Mouse (Mus musculus) cerebellum, postnatal 10 days (tissue): ENCODE measurements around the gene Hyal2.

Experiments
- DNase-seq, 2 experiments: peaks; one replicate each; pipeline ENCODE4 v3.0.0; 2021; ENCODE audit warnings: mixed read lengths in 2 of 2

Hyal2 gene

DNA sequence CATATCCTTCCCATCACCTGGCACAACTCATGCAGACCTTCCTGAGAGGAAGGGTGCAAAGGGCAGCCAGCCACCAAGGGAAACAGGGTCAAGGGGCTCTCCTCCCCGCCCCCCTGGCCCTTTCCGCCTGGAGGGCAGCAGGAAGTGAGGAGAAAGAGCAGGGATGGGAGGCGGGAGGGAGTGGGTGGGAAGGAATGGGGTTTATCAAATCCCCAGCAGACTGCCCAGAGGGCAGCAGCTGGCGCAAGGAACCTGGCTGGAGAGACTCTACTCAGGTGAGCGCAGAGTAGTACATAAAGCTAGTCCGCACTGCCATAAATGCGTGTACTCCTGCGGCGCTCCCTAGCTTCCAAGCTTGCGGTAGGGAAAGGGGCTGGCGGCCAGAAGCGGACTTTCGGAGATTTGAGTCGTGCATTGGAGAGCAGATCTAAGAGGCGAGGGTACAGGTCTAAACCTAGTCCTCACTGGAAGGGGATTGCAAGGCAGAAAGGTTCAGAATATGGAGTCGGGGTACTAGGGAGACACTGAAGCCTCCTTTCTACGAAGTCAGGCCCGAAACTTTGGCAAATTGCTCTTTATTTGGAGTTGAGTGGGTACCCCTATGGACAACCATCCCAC is at the start of gene Hyal2:
Gene Hyal2 (plus strand): TSS at position 244 of the 618 bp plus-strand sequence.
- DNase-seq = no peak

DNA sequence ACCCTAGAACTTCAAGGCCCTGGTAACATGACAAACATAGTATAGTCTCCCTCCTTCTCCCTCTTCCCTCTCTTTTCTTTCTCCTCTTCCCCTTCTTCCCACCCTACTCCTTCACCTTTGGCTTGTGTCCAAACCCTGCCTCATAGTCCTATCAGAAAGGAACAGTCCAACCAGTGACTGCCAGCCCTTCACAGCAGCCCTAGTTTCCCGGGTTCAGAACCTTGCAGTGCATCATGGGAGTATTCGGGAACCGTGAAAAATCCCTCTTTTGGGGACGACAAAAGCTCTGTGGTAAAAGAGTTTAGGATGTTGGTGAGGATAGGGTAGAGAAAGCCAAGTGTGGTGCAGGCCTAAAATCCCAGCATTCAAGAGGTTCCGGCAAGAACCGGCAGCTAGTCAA is 47.4 kb upstream of the Hyal2 start:
- DNase-seq = no peak

DNA sequence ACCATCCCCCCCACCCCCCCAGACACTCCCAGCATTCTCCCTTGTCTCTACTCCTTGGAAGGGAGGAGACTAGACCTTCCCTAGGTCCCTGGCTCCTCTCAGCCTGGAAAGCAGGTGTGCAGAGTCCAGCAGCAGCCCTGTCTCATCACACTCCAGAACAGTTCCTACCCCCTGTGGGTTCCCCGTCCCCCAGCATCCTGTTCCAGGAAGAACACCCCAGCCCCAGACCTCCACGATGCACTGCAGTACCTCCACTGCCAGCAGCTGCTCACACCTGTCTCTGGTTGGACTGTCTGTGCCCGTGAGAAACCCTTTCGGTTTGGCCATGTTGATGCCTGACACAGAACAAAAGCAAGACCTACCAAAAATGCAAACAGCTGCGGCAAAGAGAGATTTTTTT is 46.6 kb upstream of the Hyal2 start:
- no peak for DNase-seq

DNA sequence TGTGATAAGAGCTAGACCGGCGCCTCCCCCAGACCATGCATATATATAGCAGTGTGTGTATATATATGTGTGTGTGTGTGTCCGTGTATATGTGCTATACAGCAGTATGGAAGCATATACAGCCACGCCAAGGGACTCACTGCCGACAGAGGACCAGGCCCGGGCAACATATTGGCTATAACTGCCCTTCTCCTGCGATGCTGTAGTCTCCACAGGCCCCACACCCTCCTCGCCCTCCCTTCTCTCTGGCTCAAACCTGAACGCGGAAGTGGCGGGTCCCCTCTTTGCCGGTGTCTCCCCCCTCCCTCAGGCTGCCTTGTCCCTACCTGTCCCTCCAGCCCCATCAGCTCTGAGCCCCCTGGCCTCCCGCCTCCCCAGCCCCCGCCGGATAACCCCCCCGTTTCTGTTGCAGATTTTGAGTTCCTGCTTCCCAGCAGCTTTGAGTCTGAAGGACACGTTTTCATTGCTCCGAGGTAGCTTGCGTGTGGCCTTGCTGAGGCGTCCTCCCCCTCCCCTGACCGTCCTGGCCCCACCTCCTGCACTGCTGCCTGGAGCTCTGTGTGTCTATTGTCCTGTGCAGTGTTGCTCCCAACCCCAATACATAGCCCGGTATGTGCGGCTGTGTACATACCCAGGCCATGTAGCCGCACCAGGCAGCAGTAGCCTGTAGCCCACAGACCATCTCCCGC is 45.9 kb upstream of the Hyal2 start:
- no peak for DNase-seq

DNA sequence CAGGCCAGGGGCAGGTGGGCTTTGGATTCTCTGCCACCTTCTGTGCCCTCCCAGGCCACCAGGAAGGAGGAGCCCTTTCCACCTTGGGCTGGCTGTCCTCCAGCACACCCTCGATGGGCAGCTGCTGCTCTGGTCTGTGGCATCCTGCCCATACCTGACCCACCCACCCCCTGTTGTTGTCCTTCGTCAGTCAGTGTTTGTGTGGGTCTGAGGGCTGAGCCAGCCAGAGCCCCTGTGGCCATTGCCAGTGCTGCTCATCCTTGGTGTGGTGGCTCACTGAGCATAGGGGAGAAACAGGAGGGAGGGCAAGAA is 45.4 kb upstream of the Hyal2 start:
- DNase-seq = peak; percentile 40 to 49

DNA sequence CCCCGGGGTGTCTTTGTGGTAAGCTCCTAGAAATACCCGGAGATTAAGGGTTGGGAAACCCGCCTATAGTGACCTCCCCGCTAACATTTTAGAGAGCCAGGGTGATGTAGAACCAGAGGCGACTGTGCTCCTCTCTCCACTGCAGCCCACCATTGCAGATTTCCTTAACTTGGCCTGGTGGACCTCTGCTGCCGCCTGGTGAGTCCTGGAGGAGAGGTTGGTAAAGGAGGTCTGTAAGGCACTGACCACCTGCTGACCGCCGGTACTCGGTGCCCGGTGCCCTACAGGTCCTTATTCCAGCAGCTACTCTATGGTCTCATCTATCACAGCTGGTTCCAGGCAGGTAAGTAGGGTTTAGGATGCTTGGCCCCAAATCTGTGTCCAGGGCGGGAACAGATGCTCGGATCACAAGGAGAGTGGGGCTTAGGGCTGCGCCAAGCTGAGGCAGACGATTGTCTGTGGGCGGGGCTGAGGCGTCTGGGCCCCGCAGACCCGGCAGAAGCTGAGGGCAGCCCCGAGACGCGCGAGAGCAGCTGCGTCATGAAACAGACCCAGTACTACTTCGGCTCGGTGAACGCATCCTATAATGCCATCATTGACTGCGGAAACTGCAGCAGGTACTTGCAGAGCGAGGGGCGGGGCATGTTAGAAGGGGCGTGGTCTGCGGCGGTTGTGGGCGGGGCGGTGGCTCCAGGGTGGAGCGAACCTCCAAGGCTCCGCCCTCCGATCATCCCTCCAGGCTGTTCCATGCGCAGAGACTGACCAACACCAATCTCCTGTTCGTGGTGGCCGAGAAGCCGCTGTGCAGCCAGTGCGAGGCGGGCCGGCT is 41.3 kb upstream of the Hyal2 start:
- DNase-seq = peak; percentile 83 to 84

DNA sequence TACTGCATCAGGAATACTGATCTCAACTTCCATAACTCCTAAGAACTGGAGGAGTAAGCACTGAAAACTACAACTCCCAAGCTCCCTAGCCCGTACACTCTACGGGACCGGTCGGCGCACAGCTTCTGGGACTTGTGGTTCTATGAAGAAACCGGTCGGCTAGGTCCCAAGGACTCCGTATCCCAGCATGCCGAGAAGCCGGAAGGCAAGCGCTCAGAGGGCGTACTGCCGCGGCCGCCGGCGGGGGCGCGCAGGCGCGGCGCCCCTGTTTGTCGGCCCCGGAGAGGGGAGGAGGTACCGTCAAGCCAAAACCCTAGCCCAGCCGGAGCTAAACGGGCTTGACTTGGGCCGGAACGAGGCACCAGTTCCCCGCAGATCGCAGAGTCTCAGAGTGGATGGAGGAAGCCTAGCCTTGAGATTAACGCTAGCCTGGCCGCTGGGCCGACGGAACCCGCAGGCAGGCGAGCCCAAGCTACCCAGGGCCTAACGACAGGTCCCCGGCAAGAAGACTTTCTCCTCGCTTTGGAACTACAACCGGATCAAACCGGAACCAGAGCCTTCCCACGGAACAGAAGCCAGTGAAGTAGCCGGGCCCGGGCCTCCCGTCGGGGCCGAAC is 33.8 kb upstream of the Hyal2 start, which contains the start of gene Tmem115:
Gene Tmem115 (plus strand): TSS at position 155 of the 617 bp plus-strand sequence.
- peak; percentile 93 to 95 for DNase-seq

DNA sequence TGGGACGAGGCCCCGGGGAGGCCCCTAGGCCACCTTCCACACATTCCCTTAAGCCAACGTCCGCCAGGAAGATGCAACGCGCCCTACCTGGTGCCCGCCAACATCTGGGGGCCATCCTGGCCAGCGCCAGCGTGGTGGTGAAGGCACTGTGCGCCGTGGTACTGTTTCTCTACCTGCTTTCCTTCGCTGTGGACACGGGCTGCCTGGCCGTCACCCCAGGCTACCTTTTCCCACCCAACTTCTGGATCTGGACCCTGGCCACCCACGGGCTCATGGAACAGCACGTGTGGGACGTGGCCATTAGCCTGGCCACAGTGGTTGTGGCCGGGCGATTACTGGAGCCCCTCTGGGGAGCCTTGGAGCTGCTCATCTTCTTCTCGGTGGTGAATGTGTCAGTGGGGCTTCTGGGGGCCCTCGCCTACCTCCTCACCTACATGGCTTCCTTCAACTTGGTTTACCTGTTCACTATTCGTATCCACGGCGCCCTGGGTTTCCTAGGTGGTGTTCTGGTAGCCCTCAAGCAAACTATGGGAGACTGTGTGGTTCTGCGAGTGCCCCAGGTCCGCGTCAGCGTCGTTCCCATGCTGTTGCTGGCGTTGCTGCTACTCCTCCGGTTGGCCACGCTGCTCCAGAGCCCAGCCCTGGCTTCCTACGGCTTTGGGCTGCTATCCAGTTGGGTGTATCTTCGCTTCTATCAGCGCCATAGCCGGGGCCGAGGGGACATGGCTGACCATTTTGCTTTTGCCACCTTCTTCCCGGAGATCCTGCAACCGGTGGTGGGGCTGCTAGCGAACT is 33.1 kb upstream of the Hyal2 start:
- peak; percentile 78 to 80 for DNase-seq

DNA sequence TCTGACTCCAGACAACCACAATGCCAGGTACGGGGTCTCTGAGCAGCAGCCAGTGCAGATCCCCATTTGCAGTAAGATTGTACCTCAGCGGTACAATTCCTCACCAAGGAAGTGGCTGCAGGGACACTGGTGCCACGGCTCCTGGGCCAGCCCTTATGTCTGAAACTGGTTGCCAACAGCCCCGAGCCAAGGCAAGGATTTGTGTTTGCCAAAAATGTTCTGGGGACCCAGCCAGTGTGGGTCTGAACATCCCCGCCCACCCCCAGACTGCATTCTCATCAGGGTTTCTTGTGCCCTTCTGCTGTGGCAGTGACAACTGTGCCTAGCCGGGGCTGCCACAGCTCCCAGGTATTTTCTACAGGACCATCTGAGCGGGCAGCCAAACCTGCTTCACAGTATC is 29.5 kb upstream of the Hyal2 start:
- DNase-seq = peak; percentile 85 to 91

DNA sequence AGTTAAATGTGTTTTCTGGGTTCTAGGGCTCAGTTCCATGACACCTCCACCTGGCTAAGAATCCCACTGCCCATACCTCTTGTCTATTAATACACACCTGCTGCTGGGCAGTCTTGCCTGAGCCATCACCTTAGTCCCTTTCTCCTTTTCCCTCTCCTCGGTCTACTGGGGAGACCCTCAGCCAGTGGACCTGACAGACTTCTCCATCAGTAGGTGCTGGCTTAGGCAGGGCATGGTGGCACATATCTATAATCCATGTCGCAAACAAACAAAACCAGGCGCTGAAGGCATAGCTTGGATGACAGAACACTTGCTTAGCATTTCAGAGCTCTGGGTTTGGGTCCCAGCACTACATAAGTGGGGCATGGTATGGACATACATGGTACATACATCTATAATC is 29.0 kb upstream of the Hyal2 start:
- DNase-seq = no peak

DNA sequence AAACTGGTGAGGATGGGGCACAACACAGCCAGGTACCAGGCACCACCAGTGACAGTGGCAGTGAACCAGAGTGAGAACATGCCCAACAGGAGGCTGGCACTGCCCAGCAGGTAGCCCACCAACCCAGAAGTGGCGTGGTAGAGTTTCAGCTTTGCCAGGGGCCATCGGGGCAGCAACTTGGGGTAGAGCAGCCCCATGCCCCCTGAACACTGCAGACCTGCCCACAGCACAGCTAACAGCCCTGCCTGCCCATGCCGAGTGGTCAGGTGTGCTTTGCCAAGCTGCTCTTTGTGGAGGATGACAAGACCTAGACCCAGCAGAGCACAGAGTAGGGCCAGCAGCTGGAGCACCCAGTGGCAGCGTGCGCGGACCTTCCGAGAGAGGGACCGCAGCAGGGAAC is 27.8 kb upstream of the Hyal2 start:
- no peak for DNase-seq

DNA sequence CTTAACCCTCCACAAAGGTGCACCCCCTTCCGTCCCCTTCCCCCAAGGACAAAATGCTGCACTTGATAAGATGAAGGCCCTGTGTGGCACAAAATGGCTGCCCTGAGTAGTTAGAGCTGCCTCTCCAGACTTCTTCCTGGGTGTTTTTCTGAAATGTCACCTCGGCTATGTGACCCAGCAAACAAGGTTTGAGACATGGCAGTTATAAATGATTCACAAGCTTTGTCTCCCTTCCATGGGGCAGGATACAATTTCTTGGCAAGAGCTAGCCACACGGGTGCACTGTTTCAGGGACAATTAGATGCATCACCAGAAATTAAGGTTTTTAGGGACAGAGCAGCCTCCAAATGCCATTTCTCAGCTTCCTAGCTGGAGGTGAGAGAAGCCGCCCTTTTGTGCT is 27.3 kb upstream of the Hyal2 start:
- no peak for DNase-seq

DNA sequence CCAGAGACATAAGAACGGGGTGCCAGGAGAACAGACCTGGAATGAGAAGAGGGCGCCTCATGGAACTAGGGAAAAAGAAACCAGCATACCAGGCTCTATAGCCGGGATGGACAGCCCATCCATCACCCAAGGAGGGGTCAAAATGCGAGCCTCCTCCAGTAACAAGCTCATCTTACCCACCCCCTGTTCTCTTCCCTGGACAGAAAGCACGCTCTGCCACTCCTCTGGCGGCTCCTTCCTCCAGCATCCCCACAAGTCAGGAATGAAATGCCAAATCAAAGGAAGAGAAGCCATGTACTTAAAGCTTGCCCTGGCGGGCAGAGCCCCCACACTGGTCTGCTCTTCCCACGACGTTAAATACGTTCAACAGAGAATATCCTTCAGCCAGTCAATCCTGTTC is 26.7 kb upstream of the Hyal2 start:
- no peak for DNase-seq

DNA sequence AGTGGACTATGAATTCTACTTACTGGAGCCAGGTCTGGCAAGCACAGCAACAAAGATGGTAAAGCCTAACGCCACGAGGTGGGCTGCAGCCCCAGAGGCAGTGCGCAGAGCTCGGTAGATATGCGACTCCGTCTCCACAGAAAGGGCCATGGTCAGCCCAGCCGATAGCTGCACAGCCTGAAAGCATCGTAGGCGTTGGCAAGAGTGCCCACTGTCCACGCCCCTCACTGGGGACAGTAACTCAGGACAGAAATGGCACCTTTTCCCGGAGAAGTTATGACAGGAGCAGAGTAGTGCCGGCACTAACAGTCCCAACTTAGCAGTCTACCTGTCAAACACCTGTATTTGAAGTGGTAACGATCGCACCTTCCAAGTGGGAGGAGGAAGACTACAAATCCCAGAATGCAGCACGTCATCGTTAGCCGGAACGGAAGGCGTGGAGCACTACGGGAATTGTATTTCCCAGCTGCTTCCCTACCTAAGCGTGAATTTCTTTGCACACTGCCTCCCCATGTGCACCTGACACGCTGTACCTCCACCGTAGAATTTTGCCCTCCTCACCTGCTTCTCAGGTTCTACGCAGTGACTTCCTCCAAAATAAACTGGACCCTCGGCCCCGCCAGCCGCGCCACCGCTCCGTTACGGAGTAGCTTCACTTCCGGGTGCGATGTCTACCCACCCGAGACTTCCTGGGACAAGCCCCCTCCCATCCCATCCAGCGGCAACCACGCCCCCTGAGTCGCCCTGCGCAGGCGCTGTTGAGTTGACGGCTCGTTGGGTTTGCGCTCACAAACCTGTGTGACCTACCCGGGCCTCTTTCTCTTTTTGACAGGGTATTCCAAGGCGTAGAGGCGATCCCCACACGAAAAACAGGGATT is 26.0 kb upstream of the Hyal2 start, which contains the start of the genes Cyb561d2 and Nprl2:
Gene Cyb561d2 (minus strand): TSS at position 720 of the 878 bp plus-strand sequence.
Gene Nprl2 (plus strand): TSS at position 753 of the 878 bp plus-strand sequence.
- peak; percentile 97 to 98 for DNase-seq

DNA sequence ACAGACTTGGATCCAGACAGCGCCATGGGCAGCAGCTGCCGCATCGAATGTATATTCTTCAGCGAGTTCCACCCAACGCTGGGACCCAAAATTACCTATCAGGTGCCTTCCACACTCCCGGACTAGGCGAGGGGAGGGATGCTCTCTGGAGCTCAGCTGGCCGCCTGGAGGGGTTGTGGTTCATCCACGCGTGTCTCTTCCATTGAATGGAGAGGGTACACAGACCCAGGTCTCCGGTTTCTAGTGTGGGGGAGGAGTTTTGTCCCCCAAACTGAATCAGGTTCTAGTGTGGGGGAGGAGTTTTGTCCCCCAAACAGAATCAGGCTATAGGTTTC is 25.4 kb upstream of the Hyal2 start:
- no peak for DNase-seq

DNA sequence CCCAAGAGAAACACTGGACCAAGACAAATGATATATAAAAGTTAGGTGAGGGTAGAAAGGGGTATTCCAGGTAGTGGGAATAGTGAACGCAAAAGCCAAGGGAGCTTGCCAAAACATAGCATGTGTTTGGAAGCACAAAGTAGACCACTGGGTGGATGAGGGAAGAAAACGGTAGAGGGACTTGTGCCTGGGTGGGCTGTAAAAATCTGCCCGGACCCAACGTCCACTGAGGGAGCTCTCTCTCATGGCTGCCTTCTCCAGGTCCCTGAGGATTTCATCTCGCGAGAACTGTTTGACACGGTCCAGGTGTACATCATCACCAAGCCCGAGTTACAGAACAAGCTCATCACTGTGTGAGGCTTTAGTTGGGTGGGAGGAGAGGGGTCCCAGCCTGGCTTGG is 25.0 kb upstream of the Hyal2 start:
- DNase-seq = no peak

DNA sequence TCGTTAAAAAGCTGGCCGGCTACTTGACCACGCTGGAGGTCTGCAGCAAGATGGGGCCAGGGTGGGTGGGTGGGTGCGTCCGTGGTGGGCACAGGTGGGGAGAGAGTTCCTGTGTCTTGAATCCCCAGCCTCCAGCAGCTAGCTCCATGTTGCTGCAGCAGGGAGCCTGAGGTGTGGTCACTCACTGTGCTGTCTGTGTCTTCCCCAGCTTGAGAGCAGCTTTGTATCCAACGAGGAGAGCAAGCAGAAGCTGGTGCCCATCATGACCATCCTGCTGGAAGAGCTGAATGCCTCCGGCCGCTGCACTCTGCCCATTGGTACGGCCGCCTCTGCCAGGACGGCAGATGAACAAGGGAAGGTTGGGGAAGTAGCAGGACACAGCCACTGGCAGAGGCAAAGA is 24.4 kb upstream of the Hyal2 start:
- no peak for DNase-seq

DNA sequence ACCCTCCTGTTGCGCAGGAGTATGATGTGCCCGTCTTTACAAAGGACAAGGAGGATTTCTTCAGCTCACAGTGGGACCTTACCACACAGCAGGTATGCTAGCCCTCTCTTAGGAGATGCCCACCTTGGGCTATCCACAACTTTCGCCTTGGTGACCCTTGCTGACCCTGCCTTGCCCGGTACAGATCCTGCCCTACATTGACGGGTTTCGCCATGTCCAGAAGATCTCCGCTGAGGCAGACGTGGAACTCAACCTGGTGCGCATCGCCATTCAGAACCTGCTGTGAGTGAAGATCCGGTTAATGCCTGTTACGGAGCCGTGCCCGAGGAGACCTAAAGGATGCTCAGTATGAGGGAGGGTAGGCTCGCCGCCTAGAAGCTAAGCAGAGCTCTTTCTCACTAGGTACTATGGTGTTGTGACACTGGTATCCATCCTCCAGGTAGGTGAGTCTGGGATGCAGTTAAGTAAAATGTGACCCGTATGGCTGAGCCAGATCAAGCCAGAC is 23.5 kb upstream of the Hyal2 start:
- DNase-seq = no peak

DNA sequence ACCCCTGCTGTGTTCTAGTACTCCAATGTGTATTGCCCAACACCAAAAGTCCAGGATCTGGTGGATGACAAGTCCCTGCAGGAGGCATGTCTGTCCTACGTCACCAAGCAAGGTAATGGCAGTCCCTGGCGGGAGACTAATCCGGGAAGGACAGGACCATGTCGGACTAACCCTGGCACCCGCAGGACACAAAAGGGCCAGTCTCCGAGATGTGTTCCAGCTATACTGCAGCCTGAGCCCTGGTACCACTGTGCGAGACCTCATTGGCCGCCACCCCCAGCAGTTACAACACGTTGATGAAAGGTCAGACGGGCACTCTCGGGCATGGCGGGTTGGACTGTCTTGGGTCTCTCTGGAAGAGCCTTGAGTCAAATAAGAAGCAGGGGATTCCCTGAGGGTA is 23.0 kb upstream of the Hyal2 start:
- DNase-seq = no peak

DNA sequence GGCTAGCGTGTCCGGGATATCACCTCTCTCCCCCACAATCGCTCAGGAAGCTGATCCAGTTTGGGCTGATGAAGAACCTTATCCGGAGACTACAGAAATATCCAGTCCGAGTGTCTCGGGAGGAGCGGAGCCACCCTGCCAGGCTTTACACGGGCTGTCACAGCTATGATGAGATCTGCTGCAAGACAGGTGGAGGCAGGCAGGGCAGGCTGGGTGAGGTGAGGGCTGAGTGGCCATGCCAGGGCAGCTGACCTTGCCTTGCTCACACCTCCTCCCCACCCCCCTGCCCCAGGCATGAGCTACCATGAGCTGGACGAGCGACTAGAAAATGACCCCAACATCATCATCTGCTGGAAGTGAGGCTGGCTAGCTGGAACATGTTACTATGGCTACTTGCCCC is 22.5 kb upstream of the Hyal2 start:
- DNase-seq = no peak

DNA sequence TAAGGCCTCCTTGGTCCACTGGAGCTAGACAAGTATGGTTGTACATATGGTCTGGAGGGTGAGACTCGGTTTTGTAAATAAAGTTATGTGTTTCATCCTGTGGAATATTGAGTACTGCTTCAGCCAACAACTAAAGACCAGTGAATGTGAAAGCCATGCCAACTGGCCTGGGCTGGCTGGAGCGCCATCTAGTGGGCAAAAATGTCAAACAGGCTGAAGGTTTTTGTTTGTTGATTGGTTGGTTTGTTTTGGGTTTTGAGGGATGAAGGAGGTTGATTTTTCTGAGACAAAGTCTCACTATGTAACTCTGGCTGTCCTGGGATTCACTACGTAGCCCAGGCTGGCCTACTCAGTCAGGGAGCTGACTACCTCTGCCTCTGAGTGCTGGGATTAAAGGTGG is 22.1 kb upstream of the Hyal2 start:
- peak; percentile 89 to 94 for DNase-seq
